In genomic region chr9:27190461-27190860, GRCm38 (mm10) we compare ENCODE assay signal across 21 mouse cellular contexts. TPM values are rescaled to one million over a fixed set of nuclear protein-coding genes. Genes with fewer than 3 reads are reported as not detected.
DNase-seq lines count a peak whose midpoint lies in the region; ATAC-seq and TF ChIP-seq lines count a peak whose summit lies in the region.
"Had no signal": no experiment of that assay in that cellular context is flagged by ENCODE, and none has a peak within 500 bp of the region (broad histone marks: within the 10 kb centered on the region; RNA-seq: fewer than 3 reads in every experiment).

No protein-coding gene starts in this region.

- TF ChIP-seq EP300 in CH12.LX (IDR thresholded peaks at IDR 0.05; ENCODE audit: low read length), result no peak

- peak overlapping the region; percentile 96; the same call in 1 of the 2 replicates for H3K27ac ChIP-seq in heart, embryonic 13.5 days (replicated peaks)
- H3K27ac ChIP-seq in CH12.LX (ENCODE audit: insufficient read depth, low read depth), result no peak overlapping the region
- H3K27ac ChIP-seq: embryonic facial prominence, embryonic 10.5 days had no signal

- H3K4me1 ChIP-seq in heart, embryonic 13.5 days, result peaks cover 57% of the 10 kb centered on the region
- peaks cover 14 to 44% of the 10 kb centered on the region in 2 experiments for H3K4me1 ChIP-seq in CH12.LX (ENCODE audit: control insufficient read depth in 1 of 2, insufficient read depth in 2 of 2)

- no peak for TF ChIP-seq POLR2A in CH12.LX (IDR thresholded peaks at IDR 0.05; ENCODE audit: low read depth, low read length)

- WGBS in heart, embryonic 13.5 days, result 70% methylated on average over 8 of the region's 8 CpGs

- peak; percentile 68 for DNase-seq in cerebellum, adult 11-12 months
- no peak for DNase-seq in cerebellum, postnatal 4 days (ENCODE audit: low spot score in 2 of 2)
- DNase-seq in heart, adult 18-20 months, result no peak
- DNase-seq in CH12.LX (ENCODE audit: extremely low read depth), result peak; percentile 26
- peak; percentile 51 for DNase-seq in ZHBTc4 (ENCODE audit: low read depth, low spot score)
- DNase-seq in thymus, postnatal 36 days, result no peak
- DNase-seq: adrenal gland, postnatal 10 days; B cell, adult 2 months; cerebellum, adult 2 months; cerebellum, postnatal 36 days; forebrain, postnatal 0 days; gastrocnemius, postnatal 14 days; heart, postnatal 14 days had no signal

- H3K27me3 ChIP-seq in heart, embryonic 13.5 days (replicated peaks), result no peaks in the 10 kb centered on the region
- no peaks in the 10 kb centered on the region for H3K27me3 ChIP-seq in CH12.LX (replicated peaks)
- H3K27me3 ChIP-seq: heart, embryonic 15.5 days had no signal

- dilution Hi-C loops in CH12.LX (cut with MboI; ENCODE audit: extremely low pct_ligation_motif_present, extremely low pct_unique_long_range_greater_than_20kb, low sequenced_read_pairs), result no loop called here

- H3K9ac ChIP-seq in heart, embryonic 13.5 days, result no peak overlapping the region
- H3K9ac ChIP-seq in CH12.LX (ENCODE audit: insufficient read depth, low read depth), result no peak overlapping the region
- H3K9ac ChIP-seq: forebrain, embryonic 13.5 days; forebrain, postnatal 0 days; heart, embryonic 15.5 days; hindbrain, embryonic 13.5 days had no signal

- ATAC-seq in heart, embryonic 13.5 days (ENCODE audit: extremely low read depth, insufficient number of reproducible peaks, low FRiP score, low TSS enrichment), result no peak
- ATAC-seq: CD4-positive, CD25-positive, alpha-beta regulatory T cell, adult 4 months; forebrain, postnatal 0 days; hindbrain, postnatal 0 days had no signal

- no peaks in the 10 kb centered on the region for H3K36me3 ChIP-seq in heart, embryonic 13.5 days
- H3K36me3 ChIP-seq in CH12.LX (replicated peaks in 1 of 2; ENCODE audit: control insufficient read depth in 1 of 2, insufficient read depth in 1 of 2, low read length in 1 of 2), result no peaks in the 10 kb centered on the region
- H3K36me3 ChIP-seq: embryonic facial prominence, embryonic 10.5 days; heart, embryonic 10.5 days; heart, embryonic 15.5 days; hindbrain, embryonic 13.5 days had no signal

- no peaks in the 10 kb centered on the region for H3K79me2 ChIP-seq in CH12.LX (replicated peaks; ENCODE audit: control insufficient read depth, extremely low read depth, insufficient read depth, poor library complexity, severe bottlenecking)

- TF ChIP-seq RAD21 in CH12.LX (IDR thresholded peaks at IDR 0.05; ENCODE audit: low read depth, low read length), result no peak

- no peaks in the 10 kb centered on the region for H3K9me3 ChIP-seq in heart, embryonic 13.5 days
- H3K9me3 ChIP-seq in CH12.LX (replicated peaks; ENCODE audit: low read length), result no peaks in the 10 kb centered on the region
- H3K9me3 ChIP-seq: embryonic facial prominence, embryonic 10.5 days; forebrain, embryonic 13.5 days; heart, embryonic 10.5 days; heart, embryonic 15.5 days; hindbrain, embryonic 13.5 days had no signal

- no peak overlapping the region for H3K4me3 ChIP-seq in heart, embryonic 13.5 days
- H3K4me3 ChIP-seq in CH12.LX (replicated peaks in 1 of 3; ENCODE audit: low read depth in 2 of 3, low read length in 2 of 3, poor library complexity in 1 of 3), result no peak overlapping the region
- H3K4me3 ChIP-seq: embryonic facial prominence, embryonic 10.5 days; forebrain, embryonic 13.5 days; heart, embryonic 10.5 days; heart, embryonic 15.5 days; hindbrain, embryonic 13.5 days had no signal

- in situ Hi-C loops in CH12.LX (cut with MboI; ENCODE audit: low pct_ligation_motif_present, low pct_unique_long_range_greater_than_20kb, low sequenced_read_pairs), result no loop called here

- TF ChIP-seq CTCF in CH12.LX (conservative IDR thresholded peaks at IDR 0.05 in 1 of 2, IDR thresholded peaks at IDR 0.05 in 1 of 2; ENCODE audit: low read depth in 2 of 2, low read length in 2 of 2), result no peak

- H3K4me2 ChIP-seq in heart, embryonic 13.5 days, result no peak overlapping the region
- H3K4me2 ChIP-seq in CH12.LX (ENCODE audit: insufficient read depth, low read depth, poor library complexity, severe bottlenecking), result no peak overlapping the region

TF ChIP-seq in CH12.LX, 34 proteins besides CTCF, POLR2A, EP300 and RAD21:
- TF ChIP-seq ZMIZ1 (IDR thresholded peaks at IDR 0.05; ENCODE audit: low read depth, low read length) (no peak), ZKSCAN1 (IDR thresholded peaks at IDR 0.05; ENCODE audit: borderline replicate concordance, low read depth, low read length) (no peak), MAZ (IDR thresholded peaks at IDR 0.05; ENCODE audit: low read depth, low read length) (no peak), HCFC1 (IDR thresholded peaks at IDR 0.05; ENCODE audit: low read depth, low read length) (no peak), KAT2A (IDR thresholded peaks at IDR 0.05; ENCODE audit: insufficient replicate concordance, low read length) (no peak), GABPA (IDR thresholded peaks at IDR 0.05; ENCODE audit: insufficient replicate concordance, low read depth, low read length) (no peak)

RNA-seq across cellular contexts. Expression of gene Jam3, which starts 35.2 kb away (rescaled TPM):
- polyA plus RNA-seq in heart, embryonic 13.5 days (2015; fragmentation: Nextera tagmentation; extraction: Ambion mirVana), result 39.8 and 43.4 TPM in 2 replicates
- 10 to 100 TPM; 12.4 to 13.9 TPM for total RNA-seq in heart, adult 18-20 months (2021)
- total RNA-seq in CH12.LX (2012; rRNA removed), result 0.13 and 0.17 TPM in 2 replicates
- 0.57 and 0.72 TPM in 2 replicates for total RNA-seq in CH12.LX (2014; rRNA removed)
- 1.7 and 2.0 TPM in 2 replicates for polyA plus RNA-seq in CH12.LX (2012; ENCODE audit: insufficient read length, low read depth)

Comparison
In these comparisons a context has a peak if more than half of its experiments do, and no peak if none do; other contexts are left out.
1. DNase-seq: peak in cerebellum, adult 11-12 months (single experiment), CH12.LX (single experiment) and ZHBTc4 (single experiment); none in cerebellum, postnatal 4 days (0 of 2), heart, adult 18-20 months (0 of 2) and thymus, postnatal 36 days (0 of 2).
2. RNA of gene Jam3, which starts 35.2 kb away (total RNA-seq): 12.4 to 13.9 TPM in heart, adult 18-20 months; 0.13 to 0.72 TPM in CH12.LX; every median in the first group is over 4 times any median in the second.